Mouse (Mus musculus): ENCODE measurements around the gene Gm21905.

The Gm21905 gene

DNA sequence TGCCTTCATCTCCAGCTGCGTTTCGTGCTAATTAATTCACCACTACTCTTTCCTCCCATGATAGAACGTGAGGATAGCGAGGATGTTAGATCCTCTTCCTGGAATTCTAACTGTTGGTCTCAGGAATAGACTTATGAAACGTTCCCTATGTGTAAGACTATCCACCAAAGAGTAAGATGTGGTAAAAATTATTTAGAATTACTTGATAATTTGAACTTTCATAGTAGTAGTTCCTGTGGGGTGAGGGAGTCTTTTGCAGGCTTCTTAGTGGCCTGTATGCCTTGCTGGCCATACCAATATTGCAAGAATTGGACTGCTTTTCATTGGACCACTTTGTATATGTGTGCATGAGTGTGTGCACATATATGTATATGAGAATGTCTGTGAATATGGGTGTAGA is at the start of gene Gm21905:
Gm21905 (minus strand) TSS at position 101 of the 400 bp plus-strand sequence.
- no peak for DNase-seq (ENCODE audit: low spot score in 2 of 2)

DNA sequence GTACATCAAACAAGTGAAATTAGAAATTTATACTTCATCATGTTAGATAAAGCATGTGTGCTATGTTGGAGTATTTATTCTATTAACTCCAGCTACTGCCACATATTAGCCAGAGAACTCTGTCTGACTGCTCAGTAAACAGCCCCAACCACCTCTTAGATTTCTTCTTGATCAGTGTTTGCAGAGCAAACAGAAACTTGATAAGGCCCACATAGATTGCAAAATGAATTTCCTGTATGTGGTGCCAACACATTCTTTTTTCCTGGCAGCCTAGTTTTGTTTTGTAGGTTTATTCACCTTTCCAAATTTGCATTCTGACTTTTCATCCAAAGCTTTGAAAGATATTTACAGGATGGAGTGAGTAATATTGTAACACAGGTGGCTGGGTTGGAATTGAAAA is 44.2 kb upstream of the Gm21905 start:
- no peak for DNase-seq (ENCODE audit: low spot score in 2 of 2)

DNA sequence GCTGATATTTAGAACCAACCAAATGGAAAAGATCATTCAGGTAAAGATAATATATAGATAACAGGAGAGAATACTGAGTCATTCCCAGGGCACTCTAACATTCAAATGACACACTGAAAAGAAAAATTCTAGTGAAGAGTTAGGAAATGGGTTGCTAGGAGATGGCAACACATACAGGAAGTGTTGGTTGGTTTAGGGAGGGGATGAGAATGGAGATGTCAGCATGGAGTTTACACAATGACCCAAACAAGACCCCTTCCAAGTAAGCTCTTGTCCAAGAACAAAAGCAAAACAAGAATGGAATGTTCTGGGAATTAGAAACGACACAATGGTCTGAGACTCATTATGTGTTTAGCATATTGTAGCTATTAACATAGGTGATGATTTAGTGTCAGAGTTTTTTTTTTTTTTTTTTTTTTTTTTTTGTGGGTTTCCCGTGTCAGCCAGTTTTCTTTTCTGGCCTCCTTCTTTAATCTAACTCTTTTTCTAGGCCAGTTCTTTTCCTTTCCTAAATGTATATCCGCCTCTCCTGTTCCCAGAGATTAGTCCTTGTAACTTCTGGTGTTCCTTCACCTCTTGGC is 35.8 kb upstream of the Gm21905 start:
- DNase-seq (ENCODE audit: low spot score in 2 of 2) = no peak

DNA sequence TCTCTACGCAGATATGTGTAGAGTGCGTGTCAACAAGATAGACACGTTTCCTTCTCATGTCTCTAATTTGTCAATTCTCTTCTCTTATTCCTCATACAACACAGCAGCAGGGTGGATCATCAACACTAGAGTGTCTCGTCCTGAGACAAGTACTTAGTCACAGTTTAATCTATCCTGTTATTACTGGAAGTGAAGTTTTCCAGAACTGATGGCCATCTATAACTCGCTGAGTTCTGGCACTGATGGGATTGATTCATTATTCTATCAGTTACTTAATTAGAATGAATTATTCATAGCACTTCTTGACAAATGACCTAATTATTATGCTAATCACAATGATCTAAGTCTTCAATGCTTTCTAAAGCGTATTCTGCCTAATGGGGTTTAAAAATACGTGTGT is 23.3 kb upstream of the Gm21905 start:
- no peak for DNase-seq (ENCODE audit: low spot score in 2 of 2)

DNA sequence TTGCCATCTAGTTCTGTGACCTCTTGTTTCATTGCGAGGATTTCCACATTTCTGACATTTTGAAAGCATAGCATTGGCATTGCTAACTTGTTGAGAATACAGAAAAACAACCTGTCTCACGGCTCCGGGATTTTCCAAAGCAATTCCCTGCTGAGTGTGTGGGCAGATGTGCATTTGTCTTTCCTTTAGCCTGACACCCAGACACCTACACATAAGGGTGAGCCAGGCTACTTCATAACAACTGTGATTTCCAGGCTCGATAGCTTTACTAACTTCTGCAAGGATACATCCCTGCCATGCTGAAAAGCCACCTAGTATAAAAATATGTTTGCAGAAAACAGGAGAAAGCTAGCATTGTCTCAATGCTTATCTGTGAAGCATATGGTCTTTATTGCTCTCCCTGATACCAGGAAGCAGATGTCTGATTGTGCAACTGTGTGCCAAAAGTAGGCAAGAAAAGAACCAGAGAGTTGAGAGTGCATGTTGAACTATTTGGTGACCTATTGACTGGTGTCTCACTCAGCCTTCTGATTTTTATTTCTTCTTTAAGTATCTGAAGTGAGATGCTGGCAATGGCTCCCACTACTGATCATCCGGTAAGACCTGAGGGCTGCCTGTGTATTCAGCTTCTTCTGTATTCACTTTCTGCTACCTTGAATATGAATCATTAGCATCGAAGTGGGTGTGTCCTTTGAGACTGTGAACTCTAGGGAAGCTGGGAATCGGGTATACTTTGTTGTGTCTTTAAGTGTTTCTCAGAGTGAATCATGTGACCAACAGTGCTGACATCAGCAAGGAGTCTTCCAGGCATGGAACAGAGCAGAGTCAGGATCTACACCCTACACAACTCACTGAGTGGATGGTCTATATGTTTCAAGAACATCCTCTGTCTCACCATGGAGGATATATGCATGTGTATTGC is 15.7 kb upstream of the Gm21905 start:
- DNase-seq (ENCODE audit: low spot score in 2 of 2) = no peak

DNA sequence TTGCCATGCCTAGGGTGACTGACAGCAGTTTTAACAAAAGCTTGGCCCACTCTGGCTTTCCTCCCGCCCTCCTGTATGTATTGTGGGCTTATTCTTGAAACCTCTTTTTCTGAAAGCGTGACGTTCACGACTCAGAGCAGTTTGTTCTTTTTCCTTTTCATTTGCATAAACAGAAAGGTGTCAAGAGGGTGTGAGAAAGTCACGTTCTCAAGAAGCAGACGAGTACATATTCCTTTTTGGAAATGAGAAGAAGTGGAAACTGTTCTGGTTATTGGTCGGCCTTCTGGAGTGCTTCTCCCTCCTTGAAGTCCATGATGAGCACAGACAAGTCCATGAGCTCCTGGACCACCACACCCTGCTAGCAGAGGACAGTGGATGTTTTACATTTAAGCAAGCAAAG is 9.3 kb upstream of the Gm21905 start:
- no peak for DNase-seq (ENCODE audit: low spot score in 2 of 2)

DNA sequence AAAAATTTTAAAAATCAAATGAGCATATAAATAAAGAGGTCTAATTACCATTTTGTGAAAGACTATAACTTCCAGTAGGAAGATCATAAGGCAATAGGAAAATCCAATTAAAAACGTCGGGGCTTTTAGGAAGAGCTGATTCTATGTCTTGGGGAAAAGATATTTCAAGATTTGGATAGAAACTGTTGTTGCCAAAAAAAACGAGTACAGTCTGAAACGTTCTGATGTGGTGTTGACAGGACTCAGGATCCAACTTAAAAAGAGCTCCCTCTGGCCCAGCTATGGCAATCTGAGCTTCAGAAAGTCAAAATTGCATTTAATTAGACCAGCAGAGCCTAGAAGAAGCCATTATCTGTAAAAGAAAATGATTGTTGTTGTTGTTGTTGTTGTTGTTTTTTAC is 7.9 kb upstream of the Gm21905 start:
- no peak for DNase-seq (ENCODE audit: low spot score in 2 of 2)

DNA sequence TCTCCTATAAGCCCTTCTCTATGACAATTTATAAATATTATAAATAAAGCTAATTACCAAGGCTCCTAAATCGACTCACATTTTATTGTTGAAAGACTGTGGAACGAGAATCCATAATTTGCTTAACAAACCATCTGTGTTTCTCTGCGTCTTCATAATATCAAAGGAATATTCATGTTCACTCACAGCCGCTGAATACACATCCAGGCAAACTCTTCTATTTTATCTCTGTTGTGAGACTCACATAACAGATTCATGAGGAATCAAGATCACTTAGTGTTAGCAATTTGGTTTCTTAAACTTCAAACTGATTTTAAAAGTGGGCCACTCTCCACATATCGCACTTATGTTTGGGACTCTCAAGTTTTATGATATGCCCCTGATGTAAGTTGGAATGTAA is 1.9 kb upstream of the Gm21905 start:
- DNase-seq (ENCODE audit: low spot score in 2 of 2) = no peak

DNA sequence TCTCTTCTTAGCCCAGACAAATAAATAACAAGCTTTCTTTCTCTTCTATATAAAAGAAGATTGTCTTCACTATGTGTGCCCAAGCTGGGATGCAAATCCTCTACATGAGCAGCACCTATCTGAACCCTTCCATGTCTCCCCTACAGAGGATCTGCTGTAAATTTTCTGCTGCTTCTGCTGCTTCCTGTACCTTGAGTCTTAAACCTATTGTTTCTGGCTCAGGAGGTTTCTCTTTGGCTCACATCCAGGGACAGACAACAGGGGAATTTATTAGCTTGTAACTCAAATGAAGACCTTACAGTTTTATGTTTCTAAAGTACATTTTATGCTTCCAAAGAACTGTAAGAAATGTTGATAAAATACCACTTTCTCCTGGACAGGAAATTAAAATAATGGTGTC is 785 bp upstream of the Gm21905 start:
- no peak for DNase-seq (ENCODE audit: low spot score in 2 of 2)

DNA sequence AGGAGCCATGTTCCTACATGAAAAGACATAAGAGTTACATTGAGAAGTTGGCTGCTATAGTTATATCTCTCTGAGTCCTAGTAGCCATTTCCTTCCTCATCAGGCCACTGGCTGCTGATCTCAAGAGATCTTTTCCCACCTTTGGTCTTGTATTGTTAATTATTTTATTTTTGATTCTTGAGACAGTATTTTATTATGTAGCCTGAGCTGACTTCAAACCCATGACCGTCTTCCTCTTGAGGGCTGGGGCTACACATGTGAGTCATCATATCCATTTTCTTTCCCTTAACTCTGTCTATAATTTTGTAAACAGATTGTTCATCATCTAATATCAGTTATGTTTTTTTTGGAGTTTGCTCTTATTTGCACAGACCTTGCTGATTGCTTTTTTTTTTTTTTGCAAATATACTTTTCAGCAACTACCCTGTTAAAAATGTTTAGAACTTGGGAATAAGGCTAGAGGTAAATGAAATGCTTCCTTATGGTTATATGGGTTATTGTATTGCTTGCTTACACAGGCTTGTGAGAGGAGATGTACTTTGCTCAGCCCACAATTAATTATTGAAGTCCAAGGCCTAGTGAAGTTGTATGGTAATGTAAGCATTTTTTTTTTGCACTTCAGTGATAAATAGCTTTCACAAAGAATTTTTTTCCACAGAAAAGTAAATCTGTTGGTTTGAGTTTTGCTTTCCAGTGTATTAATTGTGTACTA is 2.0 kb downstream of the Gm21905 start:
- DNase-seq (ENCODE audit: low spot score in 2 of 2) = no peak

DNA sequence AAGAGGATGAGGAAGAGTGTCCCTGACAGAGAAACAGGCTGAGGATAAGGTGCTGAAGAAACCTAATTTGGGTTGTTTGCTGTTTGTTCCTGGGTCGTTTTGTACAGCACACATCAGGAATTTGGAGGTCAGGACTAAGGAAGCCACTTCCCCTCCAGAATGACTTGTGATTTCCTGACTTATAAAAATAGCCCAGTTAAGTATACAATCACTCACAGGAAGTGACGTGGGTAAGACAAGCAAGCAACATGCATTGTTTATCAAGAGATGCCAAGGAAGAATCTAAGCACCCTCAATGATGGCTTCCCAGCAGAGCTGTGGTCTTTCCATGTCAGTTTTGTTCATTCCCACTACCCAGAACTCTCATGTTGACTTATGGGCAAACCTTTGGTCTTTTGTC is 3.0 kb downstream of the Gm21905 start:
- DNase-seq (ENCODE audit: low spot score in 2 of 2) = no peak

DNA sequence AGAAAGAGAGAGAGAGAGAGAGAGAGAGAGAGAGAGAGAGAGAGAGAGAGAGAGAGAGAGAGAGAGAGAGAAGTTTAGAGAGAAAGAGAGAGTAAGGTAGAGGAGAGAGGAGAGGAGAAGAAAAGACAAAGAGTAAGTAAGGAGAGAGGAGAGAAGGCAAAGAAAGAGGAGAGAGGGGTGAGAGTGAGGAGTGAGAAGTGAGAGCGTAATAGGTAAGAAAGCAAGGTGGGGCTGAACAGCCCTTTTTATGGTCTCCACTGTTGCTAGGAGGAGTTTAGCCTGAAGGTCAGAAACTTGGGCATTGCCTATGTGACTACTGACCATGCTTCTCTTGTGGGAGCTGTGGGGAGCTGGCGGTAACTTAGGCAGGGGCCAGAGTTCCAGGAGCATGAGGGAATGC is 4.9 kb downstream of the Gm21905 start, which contains the start of gene Gm5108:
Gm5108 (plus strand) TSS at position 301 of the 400 bp plus-strand sequence.
- no peak for DNase-seq (ENCODE audit: low spot score in 2 of 2)

DNA sequence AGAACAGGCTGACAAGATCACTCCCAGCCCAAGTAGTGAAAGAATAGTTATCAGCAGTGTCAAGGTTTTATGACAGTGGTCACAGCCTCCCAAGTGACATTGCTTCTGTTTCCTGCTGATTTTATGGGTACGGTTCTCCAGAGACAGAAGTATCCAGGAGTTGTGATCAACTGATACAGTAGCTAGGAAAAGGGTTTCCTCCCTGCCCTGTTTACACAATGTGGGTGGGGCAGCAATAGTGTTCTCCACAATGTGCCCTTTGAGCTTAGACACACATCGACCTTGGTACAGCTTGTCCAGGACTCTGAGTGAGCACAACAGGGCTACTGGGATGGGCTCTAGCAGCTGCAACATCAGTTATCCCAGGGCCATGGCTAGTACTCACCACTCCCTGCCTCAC is 14.6 kb downstream of the Gm21905 start:
- DNase-seq (ENCODE audit: low spot score in 2 of 2) = no peak

DNA sequence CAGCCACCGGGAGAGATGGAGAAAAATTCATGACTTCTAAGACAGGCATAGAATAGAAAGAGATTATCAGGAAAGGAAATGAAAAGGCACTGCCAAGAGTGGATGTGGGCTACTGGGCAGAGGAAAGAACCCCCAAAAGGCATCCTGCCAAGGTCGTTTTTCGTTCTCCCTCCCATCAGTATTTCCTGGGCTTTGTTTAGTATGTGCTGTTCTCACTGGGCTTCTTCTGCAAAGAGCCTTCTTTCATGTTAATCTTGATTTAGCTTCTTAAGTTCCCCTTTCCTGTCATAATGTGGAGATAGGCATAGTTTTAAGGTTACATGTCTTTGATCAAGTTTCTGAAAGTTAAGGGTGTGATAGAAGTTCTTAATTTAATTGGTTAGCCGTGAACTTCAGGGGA is 15.6 kb downstream of the Gm21905 start:
- DNase-seq (ENCODE audit: low spot score in 2 of 2) = no peak

DNA sequence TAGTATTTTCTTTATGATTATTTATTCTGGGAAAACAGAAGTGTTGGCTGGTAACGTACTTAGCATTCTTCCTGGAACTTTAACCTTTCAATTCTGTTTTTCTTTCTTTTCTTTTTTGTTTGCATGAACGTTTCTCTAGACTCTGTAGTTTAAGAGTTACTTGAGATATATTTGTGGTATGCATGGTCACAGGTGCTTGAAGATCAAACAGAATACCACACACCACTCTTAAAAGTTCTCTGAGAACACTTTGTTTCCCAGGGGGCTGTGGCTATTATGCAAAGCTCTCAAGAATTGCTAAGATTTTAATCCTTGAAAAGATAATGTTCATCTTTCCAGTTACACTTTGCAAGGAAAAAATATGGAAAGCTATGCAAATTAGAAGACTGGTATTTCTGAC is 41.7 kb downstream of the Gm21905 start:
- DNase-seq (ENCODE audit: low spot score in 2 of 2) = no peak

DNA sequence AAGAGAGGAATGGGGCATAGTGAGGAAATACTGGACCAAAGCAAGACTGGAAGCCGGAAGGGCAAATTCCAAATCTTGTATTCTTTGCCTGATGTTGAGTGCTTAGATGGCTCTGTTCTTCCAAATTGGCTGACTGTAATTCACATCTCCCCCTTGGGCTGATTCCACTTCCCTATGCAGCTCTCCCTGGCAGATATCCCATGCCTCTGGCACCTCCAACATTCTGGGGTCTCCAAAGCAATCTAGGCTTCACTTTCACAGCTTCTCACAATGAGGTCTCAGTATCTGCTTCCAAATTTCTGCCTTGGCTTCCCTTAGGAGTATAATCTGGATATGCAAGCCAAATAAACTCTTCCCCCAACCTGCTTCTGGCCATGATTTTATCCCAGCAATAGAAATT is 47.3 kb downstream of the Gm21905 start:
- DNase-seq (ENCODE audit: low spot score in 2 of 2) = no peak

DNA sequence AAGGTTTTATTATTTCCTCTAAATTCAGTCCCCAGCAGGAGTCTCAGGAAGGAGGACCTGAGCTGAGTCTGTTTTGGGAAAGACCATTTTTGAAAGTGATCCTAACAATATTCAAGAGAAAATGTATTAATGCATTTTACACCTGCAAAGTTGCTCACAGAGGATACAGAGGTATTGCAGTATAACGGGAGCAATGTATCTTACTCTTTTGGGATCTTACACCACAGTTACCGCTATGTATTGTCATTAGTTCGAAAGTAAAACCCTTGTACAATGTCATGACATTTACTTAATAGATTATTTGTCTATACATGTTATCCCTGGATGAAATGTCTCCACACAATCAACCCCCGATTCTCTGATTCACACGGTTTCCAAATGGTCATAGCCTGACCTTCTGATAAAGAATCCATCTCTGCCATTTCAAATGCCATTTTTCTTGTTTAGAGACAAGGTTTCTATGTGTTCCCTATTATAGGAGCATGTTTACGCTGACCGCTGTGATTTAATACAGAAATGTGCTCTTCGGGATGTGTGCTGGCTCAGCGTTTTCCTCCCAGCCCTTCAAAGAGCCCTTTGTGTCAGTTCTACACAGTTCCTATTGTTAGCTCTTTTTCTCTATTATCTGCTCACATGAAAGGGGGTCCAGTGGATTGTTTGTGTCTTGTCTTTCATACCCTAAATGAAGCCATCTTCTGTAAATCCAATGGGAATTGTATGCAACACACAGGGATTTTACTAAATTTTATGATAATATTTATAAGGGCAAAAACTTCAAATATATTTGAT is 61.6 kb downstream of the Gm21905 start:
- DNase-seq (ENCODE audit: low spot score in 2 of 2) = no peak

DNA sequence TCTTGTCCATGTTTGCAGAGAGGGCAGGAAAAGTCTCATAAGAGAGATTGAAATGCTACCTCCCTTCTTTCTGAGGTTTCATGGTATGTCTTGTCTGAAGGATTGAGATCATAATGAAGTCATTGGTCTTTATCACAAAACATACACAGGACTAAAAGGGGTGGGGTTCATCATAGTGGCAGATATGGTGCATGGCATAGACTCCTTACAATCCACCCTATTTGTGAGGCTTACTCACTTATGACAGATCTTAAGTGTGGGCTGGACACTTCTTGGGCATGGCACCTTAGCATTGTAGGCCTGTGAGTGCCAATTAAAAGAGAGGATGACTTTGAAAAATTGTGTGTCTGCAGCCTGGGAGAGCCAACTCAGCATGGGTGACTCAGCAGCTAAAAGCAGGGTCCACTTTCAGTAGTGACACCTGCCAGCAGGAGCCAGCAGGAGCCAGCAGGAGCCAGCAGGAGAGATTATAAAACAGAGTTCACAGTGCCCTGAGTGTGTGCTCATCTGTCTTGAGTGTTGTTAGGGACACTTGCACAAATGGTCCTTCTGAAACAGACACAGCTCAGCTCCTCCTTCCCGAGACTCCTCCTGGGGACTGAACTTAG is 62.6 kb downstream of the Gm21905 start:
- no peak for DNase-seq (ENCODE audit: low spot score in 2 of 2)

Measured in spleen, postnatal 14 days (tissue).